Mouse (Mus musculus) liver, embryonic 15.5 days (tissue): Measurements from ENCODE around the gene Asprv1. TPM values are rescaled to one million over a fixed set of nuclear protein-coding genes. Genes with fewer than 3 reads are reported as not detected.

ENCODE experiments used
- ATAC-seq: fragments of 200-750 bp; cut with Nextera tagmentation; 2 replicates; pipeline ENCODE4 v1.8.0; 2017; ENCODE audit warnings: moderate number of reproducible peaks, mild to moderate bottlenecking, moderate library complexity; ENCODE audit not compliant: insufficient read depth
- H3K27ac ChIP-seq: fragments of 300-500 bp; sonication (generic); replicated peaks from 2 replicates; pipeline ENCODE4 v1.5.1; 2015; ENCODE audit warnings: mild to moderate bottlenecking, inconsistent platforms
- H3K27me3 ChIP-seq: fragments of 300-500 bp; sonication (generic); 2 replicates; pipeline ENCODE4 v1.6.1; 2015; ENCODE audit warnings: mild to moderate bottlenecking, inconsistent platforms
- H3K36me3 ChIP-seq: fragments of 300-500 bp; sonication (generic); replicated peaks from 2 replicates; pipeline ENCODE4 v1.6.1; 2015; ENCODE audit warnings: moderate library complexity, mild to moderate bottlenecking, inconsistent platforms
- H3K4me1 ChIP-seq: fragments of 300-500 bp; sonication (generic); replicated peaks from 2 replicates; pipeline ENCODE4 v1.6.1; 2015; ENCODE audit warnings: inconsistent platforms
- H3K4me2 ChIP-seq: fragments of 300-500 bp; sonication (generic); 2 replicates; pipeline ENCODE4 v1.6.1; 2015; ENCODE audit warnings: moderate library complexity, mild to moderate bottlenecking, inconsistent platforms
- H3K4me3 ChIP-seq: fragments of 300-500 bp; sonication (generic); replicated peaks from 2 replicates; pipeline ENCODE4 v1.5.1; 2015; ENCODE audit warnings: mild to moderate bottlenecking, inconsistent platforms
- H3K9ac ChIP-seq: fragments of 300-500 bp; sonication (generic); 2 replicates; pipeline ENCODE4 v1.6.1; 2015; ENCODE audit warnings: moderate library complexity, mild to moderate bottlenecking, inconsistent platforms
- H3K9me3 ChIP-seq: fragments of 300-500 bp; sonication (generic); replicated peaks from 2 replicates; pipeline ENCODE4 v1.6.1; 2016; ENCODE audit warnings: inconsistent platforms
- whole genome bisulfite sequencing: fragments of 180-500 bp; shearing (Covaris S2); methylation state at CpG from one replicate; pipeline ENCODE4 v1.1.7; 2015; ENCODE audit warnings: mixed read lengths; ENCODE audit not compliant: insufficient replicate concordance; 5-methylcytosine and 5-hydroxymethylcytosine counted together
- polyA plus RNA-seq: library from polyadenylated mRNA; unstranded; fragments of >200 nt; fragmentation: Nextera tagmentation; extraction: Ambion mirVana; gene quantifications from 2 replicates; pipeline ENCODE4 v1.2.1, GENCODE M21; 2015

Gene Asprv1
- polyA plus RNA-seq, 1 experiment from 2014 or later = 2.0 TPM

DNA sequence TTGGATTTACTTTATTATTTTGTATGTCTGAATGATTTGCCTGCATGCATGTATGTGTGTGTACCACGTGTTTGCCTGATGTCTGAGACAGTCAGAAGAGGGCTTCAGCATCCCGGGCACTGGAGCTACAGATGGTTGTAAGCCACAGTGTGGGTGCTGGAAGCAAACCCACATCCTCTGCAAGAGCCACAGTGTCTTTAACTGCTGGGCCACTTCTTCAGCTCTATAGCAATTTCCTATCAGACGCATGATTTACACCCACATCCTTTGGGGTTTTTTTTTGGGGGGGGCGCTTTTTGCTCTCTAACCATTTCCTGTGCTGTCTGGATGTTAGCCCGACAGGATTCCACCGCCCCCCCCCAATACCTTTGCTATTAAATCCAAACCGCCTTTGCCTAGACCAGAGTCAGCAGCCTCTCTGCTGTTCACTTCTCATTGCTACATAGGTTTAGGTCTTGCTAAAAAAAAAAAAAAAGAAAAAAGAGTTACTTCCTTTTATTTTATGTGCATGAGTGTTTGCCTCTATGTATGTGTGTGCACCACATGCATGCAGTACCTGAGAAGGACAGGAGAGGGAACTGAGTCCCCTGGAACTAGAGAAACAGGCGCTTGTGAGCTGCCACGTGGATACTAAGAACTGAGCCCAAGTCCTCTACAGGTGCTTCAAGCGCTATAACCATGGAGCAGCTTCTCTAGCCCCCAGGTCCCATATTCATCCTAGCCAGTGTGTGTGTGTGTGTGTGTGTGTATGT is 34.6 kb upstream of the Asprv1 start:
- 48% methylated on average over 10 of the region's 10 CpGs for WGBS
- Histone ChIP-seq H3K27me3 (peaks cover 14% of the 10 kb centered on the region; the same call in 1 of the 2 replicates), H3K4me1 (peaks cover 24% of the 10 kb centered on the region), H3K27ac (no peak overlapping the region), H3K9ac (no peak overlapping the region), H3K9me3 (no peaks in the 10 kb centered on the region), H3K36me3 (no peaks in the 10 kb centered on the region), H3K4me2 (no peak overlapping the region), H3K4me3 (no peak overlapping the region)
- no peak for ATAC-seq

DNA sequence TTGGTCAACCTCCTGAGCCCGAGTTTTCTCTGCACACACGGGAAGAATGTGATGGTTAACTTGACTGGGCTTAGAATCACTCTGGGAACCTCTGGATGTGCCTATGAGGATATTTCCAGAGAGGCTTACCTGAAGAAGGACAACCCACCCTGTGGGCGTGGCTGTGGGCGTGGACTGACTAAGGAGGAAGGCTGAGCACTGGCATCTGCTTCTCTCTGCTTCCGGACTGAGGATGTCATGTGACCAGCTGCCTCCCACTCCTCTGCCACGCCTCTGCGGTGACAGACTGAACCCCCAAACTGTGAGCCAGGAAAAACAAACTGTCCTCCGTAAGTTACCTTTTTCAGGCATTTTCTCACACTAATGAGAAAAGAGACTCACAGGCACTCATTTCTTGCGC is 33.3 kb upstream of the Asprv1 start:
- H3K4me2 ChIP-seq = peak overlapping the region; percentile 59
- H3K27ac ChIP-seq = peak overlapping the region; percentile 35; the same call in 1 of the 2 replicates
- 0 out of 2 replicates have a peak, but pooled peaks have one; percentile 11 for ATAC-seq
- no peaks in the 10 kb centered on the region for H3K36me3 ChIP-seq
- no peaks in the 10 kb centered on the region for H3K9me3 ChIP-seq
- WGBS = 20% methylated on average over 9 of the region's 9 CpGs
- peaks cover 14% of the 10 kb centered on the region; the same call in 1 of the 2 replicates for H3K27me3 ChIP-seq
- H3K9ac ChIP-seq = no peak overlapping the region
- peaks cover 32% of the 10 kb centered on the region for H3K4me1 ChIP-seq
- H3K4me3 ChIP-seq = peak overlapping the region; percentile 35

DNA sequence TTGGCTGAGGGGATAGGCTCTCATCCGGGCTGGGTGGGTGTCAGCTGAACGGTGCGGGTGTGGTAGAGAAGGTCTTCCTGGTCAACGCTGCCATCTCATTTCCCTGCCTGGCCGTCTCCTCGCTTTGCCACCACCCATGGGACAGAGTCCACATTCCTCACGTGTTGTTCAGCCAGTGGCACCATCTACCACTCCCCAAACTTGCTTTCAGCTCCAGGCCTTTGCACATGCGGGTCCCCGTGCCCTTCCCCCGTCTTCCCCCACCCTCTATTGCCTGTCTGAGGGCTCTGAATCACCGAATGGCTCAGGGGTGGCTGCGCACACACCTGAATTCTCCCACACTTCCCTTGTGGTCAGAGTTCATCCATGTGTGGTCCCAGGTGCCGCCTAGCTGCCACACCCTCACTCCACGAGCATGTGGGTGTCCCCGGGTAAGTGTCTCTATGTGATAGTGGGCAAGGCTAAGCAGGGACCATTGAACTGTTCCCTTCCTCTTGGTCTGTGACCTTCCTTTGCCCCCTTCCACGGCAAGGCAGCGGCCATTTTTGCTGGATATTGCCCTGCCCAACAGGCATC is 32.0 kb upstream of the Asprv1 start:
- Histone ChIP-seq H3K27ac (no peak overlapping the region), H3K4me2 (peak overlapping the region; percentile 59; the same call in 1 of the 2 replicates), H3K9ac (no peak overlapping the region), H3K36me3 (no peaks in the 10 kb centered on the region), H3K4me3 (no peak overlapping the region), H3K9me3 (no peaks in the 10 kb centered on the region), H3K27me3 (peaks cover 14% of the 10 kb centered on the region; the same call in 1 of the 2 replicates), H3K4me1 (peaks cover 45% of the 10 kb centered on the region)
- WGBS = 65% methylated on average over 17 of the region's 17 CpGs
- ATAC-seq = no peak

DNA sequence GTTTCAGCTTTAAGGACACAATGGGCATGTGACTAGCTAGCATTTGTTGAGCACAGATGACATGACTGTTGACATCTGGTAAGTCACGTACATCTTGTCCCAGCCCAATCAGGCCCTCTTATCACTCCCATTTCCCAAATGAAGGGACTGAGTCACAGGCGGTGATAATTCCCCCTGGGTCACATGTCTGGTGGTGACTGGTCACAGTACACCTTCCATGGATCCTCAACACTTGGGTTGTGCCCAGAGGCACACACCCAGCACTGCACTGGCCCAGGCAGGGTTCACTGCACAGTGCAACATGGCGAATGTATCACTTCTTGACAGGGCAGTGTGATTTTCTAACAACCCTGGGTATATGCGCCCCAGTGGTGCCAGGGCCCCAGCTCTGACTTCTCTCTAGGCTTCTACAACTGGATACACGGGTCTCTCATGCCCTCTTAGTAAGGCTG is 29.2 kb upstream of the Asprv1 start:
- Histone ChIP-seq H3K9me3 (no peaks in the 10 kb centered on the region), H3K4me2 (peak overlapping the region; percentile 16; the same call in 1 of the 2 replicates), H3K4me1 (peaks cover 54% of the 10 kb centered on the region), H3K36me3 (no peaks in the 10 kb centered on the region), H3K4me3 (no peak overlapping the region), H3K27ac (peak overlapping the region; percentile 91), H3K9ac (no peak overlapping the region), H3K27me3 (peaks cover 14% of the 10 kb centered on the region; the same call in 1 of the 2 replicates)
- WGBS = 47% methylated on average over 5 of the region's 5 CpGs
- peak; percentile 68 for ATAC-seq

DNA sequence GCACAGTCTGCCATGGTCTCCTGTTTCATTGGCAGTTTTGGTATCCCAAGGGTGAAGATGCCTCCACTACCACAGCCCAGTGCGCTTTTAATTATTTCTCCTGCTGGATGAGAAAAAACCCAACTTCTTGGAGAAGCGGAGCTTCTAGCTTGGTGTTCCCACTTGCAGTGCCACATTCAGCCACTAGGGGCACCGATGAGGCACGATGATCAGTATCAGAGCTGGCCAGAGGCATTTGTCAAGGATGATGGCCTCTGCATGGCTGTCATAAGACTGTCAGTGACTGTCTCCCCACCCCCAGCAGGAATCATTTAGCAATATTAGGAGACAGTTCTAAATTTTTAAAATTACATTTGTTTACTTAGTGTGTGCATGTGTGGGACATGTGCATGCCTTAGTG is 28.8 kb upstream of the Asprv1 start:
- peak; percentile 54 for ATAC-seq
- Histone ChIP-seq H3K9ac (no peak overlapping the region), H3K36me3 (no peaks in the 10 kb centered on the region), H3K4me1 (peaks cover 54% of the 10 kb centered on the region), H3K4me3 (no peak overlapping the region), H3K9me3 (no peaks in the 10 kb centered on the region), H3K27ac (peak overlapping the region; percentile 91), H3K4me2 (peak overlapping the region; percentile 16; the same call in 1 of the 2 replicates), H3K27me3 (peaks cover 14% of the 10 kb centered on the region; the same call in 1 of the 2 replicates)
- WGBS = 21% methylated on average over 4 of the region's 4 CpGs

DNA sequence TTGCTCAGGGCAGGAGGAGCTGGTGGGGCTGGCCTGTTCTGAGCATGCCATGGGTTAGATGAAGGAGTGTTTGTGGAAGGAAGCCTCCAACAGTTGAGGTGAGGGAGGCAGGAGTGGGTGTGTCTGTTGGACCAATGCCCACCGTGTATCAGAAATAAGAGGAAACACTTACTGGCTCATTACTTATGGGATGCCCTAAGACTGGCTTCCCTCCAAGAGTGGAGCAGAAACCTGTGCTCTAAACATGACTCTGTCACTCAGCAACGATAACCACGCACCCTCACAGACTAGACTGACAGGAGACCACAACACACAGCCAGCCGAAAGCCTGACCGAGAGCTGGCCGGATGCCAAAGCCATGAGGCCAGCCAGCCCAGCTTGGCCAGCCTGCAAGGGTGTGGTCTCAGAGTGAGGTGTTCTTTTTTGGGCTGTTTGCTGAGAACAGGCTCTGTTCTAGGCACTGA is 28.0 kb upstream of the Asprv1 start:
- Histone ChIP-seq H3K27ac (peak overlapping the region; percentile 91), H3K4me1 (peaks cover 46% of the 10 kb centered on the region), H3K9me3 (no peaks in the 10 kb centered on the region), H3K27me3 (peaks cover 14% of the 10 kb centered on the region; the same call in 1 of the 2 replicates), H3K36me3 (no peaks in the 10 kb centered on the region), H3K4me3 (0 out of 2 replicates have a peak overlapping the region, but pooled peaks have one; percentile 3), H3K9ac (peak overlapping the region; percentile 59), H3K4me2 (peak overlapping the region; percentile 58)
- WGBS = 6% methylated on average over 6 of the region's 6 CpGs
- peak; percentile 79 for ATAC-seq

DNA sequence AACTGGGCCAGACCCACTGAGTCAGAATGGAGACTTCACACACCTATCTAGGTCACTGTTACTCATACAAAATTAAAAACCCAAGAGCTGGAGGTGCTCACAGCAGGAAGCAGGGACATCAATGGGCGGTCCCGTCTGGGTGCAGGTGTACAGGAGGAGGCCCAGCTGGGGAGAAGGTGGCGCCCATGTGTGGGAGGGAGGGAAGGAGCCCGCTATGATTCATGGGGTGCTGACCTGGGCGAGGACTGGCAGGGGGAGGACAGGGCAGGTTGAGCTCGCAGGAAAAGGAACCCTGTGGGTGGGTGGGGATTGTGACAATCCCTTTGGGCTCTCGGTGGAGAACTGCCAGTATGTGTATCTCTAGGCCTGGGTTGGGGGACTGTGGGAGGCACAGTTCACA is 22.7 kb upstream of the Asprv1 start:
- no peaks in the 10 kb centered on the region for H3K36me3 ChIP-seq
- no peak for ATAC-seq
- H3K9me3 ChIP-seq = no peaks in the 10 kb centered on the region
- H3K9ac ChIP-seq = no peak overlapping the region
- no peak overlapping the region for H3K4me3 ChIP-seq
- H3K4me2 ChIP-seq = no peak overlapping the region
- no peaks in the 10 kb centered on the region for H3K27me3 ChIP-seq
- peaks cover 26% of the 10 kb centered on the region for H3K4me1 ChIP-seq
- 54% methylated on average over 7 of the region's 7 CpGs for WGBS
- H3K27ac ChIP-seq = no peak overlapping the region

DNA sequence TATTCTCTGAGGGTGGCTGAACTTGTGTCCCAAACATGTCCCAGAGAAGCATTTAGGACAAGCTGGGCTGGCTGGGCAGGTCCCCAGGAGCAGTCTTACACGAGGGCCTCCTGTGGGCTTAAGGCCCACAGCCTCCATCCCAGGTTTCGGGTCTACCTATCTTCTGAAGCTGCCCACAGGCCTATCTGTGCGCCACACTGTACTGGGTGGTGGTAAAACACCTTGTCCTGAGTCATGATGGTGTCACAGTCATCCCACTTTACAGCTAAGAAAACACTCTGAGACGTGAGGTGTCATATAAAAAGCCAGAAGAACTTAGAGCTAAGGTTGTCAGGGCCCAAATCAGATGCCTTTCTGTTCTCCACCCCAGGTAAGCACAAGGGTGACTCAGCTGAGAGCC is 21.7 kb upstream of the Asprv1 start:
- Histone ChIP-seq H3K27me3 (no peaks in the 10 kb centered on the region), H3K4me3 (no peak overlapping the region), H3K9me3 (no peaks in the 10 kb centered on the region), H3K36me3 (no peaks in the 10 kb centered on the region), H3K27ac (0 out of 2 replicates have a peak overlapping the region, but pooled peaks have one; percentile 2), H3K9ac (no peak overlapping the region), H3K4me2 (no peak overlapping the region), H3K4me1 (peaks cover 17% of the 10 kb centered on the region; the same call in 1 of the 2 replicates)
- WGBS = 55% methylated on average over 4 of the region's 4 CpGs
- peak; percentile 36; the same call in 1 of the 2 replicates for ATAC-seq

DNA sequence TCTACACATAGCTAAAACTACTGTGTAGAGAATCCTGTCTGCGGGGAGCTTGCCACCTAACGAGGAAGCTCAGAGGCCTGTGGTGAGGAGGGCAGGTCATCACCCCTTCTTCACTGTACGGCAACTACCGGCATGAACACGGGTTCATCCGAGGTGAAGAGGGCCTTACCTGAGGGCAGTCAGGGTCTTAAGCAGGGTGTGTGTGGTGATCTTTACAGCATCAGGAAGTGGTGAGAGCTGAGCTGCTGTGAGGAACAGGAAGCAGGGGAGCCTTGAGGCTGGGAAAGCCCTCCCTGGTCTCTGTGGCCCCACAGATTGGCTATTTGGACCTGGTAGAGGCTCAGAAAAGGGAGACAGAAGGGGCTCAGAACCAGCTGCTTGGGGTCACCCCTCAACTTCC is 20.5 kb upstream of the Asprv1 start:
- 41% methylated on average over 6 of the region's 6 CpGs for WGBS
- Histone ChIP-seq H3K27ac (0 out of 2 replicates have a peak overlapping the region, but pooled peaks have one; percentile 21), H3K9ac (no peak overlapping the region), H3K4me2 (no peak overlapping the region), H3K36me3 (no peaks in the 10 kb centered on the region), H3K9me3 (no peaks in the 10 kb centered on the region), H3K27me3 (no peaks in the 10 kb centered on the region), H3K4me1 (peaks cover 10% of the 10 kb centered on the region; the same call in 1 of the 2 replicates), H3K4me3 (no peak overlapping the region)
- ATAC-seq = no peak

DNA sequence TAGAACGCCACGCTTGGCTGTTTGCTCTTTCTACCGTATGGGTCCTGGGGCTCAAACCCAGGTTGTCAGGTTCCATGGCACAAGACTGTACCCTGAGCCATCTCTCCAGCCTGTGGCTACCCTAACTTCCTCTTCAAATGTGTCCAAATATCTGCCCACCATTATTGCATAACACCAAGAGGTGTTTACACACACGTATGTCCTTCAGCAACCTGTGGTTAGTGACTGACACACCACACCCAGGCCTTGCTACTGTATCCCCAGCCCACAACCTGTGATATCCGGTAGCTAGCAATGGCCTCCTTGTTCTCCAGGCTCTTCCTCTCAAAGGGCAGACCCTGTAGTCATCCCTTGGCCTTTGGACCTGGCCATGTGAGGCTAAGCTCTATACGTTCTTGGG is 18.7 kb upstream of the Asprv1 start:
- peak; percentile 24; the same call in 1 of the 2 replicates for ATAC-seq
- H3K27ac ChIP-seq = no peak overlapping the region
- no peaks in the 10 kb centered on the region for H3K9me3 ChIP-seq
- H3K4me2 ChIP-seq = no peak overlapping the region
- peaks cover 9% of the 10 kb centered on the region; the same call in 1 of the 2 replicates for H3K4me1 ChIP-seq
- H3K27me3 ChIP-seq = no peaks in the 10 kb centered on the region
- WGBS = 56% methylated on average over 6 of the region's 6 CpGs
- no peak overlapping the region for H3K4me3 ChIP-seq
- no peaks in the 10 kb centered on the region for H3K36me3 ChIP-seq
- H3K9ac ChIP-seq = no peak overlapping the region

DNA sequence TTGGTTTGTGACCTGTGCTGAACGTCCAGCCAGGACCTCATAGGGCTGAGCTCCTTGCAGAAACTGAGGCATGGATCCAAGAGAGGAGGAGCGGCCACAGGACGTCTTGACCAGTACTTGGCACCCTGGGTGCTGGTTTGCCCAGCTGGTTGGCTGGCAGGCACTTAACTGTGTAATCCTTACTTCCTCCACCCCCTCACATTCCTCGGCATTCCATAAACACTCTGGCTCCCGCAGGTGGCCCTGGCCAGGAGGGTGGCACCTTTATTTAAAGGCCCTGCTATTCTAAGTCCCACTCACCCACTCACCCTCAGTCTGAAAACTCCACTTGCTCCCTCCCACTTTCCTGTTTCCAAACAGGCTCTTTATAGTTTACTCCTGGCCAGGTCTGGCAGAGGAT is 17.2 kb upstream of the Asprv1 start:
- ATAC-seq = no peak
- H3K27me3 ChIP-seq = 0 out of 2 replicates have a peak, but pooled peaks cover 6% of the 10 kb centered on the region
- H3K4me2 ChIP-seq = no peak overlapping the region
- no peak overlapping the region for H3K9ac ChIP-seq
- no peaks in the 10 kb centered on the region for H3K36me3 ChIP-seq
- H3K4me1 ChIP-seq = peaks cover 9% of the 10 kb centered on the region; the same call in 1 of the 2 replicates
- 66% methylated on average over 5 of the region's 5 CpGs for WGBS
- no peak overlapping the region for H3K27ac ChIP-seq
- H3K9me3 ChIP-seq = no peaks in the 10 kb centered on the region
- no peak overlapping the region for H3K4me3 ChIP-seq
